In genomic region chr7:75142800-75143199, GRCm38 (mm10) we compare ENCODE assay signal across 19 mouse cellular contexts.
DNase-seq lines count a peak whose midpoint lies in the region; ATAC-seq and TF ChIP-seq lines count a peak whose summit lies in the region.
"Had no signal": no experiment of that assay in that cellular context is flagged by ENCODE, and none has a peak within 500 bp of the region (broad histone marks: within the 10 kb centered on the region; RNA-seq: fewer than 3 reads in every experiment).

No protein-coding gene starts in this region.

- intact Hi-C loops in gastrocnemius, adult 2 months (cut with DNase I): no loop called here

- 41% methylated on average over 2 of the region's 2 CpGs for WGBS in kidney, embryonic 15.5 days
- WGBS in limb, embryonic 10.5 days: 45% methylated on average over 2 of the region's 2 CpGs

- no peak for TF ChIP-seq CTCF in gastrocnemius, adult 2 months (IDR thresholded peaks at IDR 0.05)

- no peaks in the 10 kb centered on the region for H3K36me3 ChIP-seq in kidney, embryonic 15.5 days
- no peaks in the 10 kb centered on the region for H3K36me3 ChIP-seq in limb, embryonic 10.5 days
- no peaks in the 10 kb centered on the region for H3K36me3 ChIP-seq in splenic B cell, adult 2 months (ENCODE audit: control insufficient read depth, insufficient read depth, low read length, poor library complexity, severe bottlenecking)
- H3K36me3 ChIP-seq: embryonic facial prominence, embryonic 13.5 days; hindbrain, embryonic 15.5 days; neural tube, embryonic 12.5 days had no signal

- peaks cover 18% of the 10 kb centered on the region for H3K4me1 ChIP-seq in kidney, embryonic 15.5 days
- H3K4me1 ChIP-seq in limb, embryonic 10.5 days: peaks cover 25% of the 10 kb centered on the region

- no peak overlapping the region; the same call in 1 of the 2 replicates for H3K4me3 ChIP-seq in gastrocnemius, adult 2 months
- H3K4me3 ChIP-seq in kidney, embryonic 15.5 days (replicated peaks): no peak overlapping the region
- no peak overlapping the region for H3K4me3 ChIP-seq in limb, embryonic 10.5 days
- H3K4me3 ChIP-seq: neural tube, embryonic 12.5 days had no signal

- H3K4me2 ChIP-seq in kidney, embryonic 15.5 days: no peak overlapping the region

- no peak overlapping the region for H3K9ac ChIP-seq in kidney, embryonic 15.5 days
- H3K9ac ChIP-seq: liver, embryonic 14.5 days; neural tube, embryonic 12.5 days had no signal

- ATAC-seq in kidney, embryonic 15.5 days (replicated peaks; ENCODE audit: low FRiP score): no peak
- ATAC-seq: lung, postnatal 0 days had no signal

- H3K27ac ChIP-seq in gastrocnemius, adult 2 months: peak overlapping the region; percentile 70
- 0 out of 2 replicates have a peak overlapping the region, but pooled peaks have one; percentile 29 for H3K27ac ChIP-seq in kidney, embryonic 15.5 days
- peak overlapping the region; percentile 72; the same call in 1 of the 2 replicates for H3K27ac ChIP-seq in limb, embryonic 10.5 days
- H3K27ac ChIP-seq: embryonic facial prominence, embryonic 13.5 days; hindbrain, embryonic 15.5 days; liver, embryonic 14.5 days; neural tube, embryonic 12.5 days had no signal

- H3K9me3 ChIP-seq in kidney, embryonic 15.5 days (replicated peaks): no peaks in the 10 kb centered on the region
- no peaks in the 10 kb centered on the region for H3K9me3 ChIP-seq in limb, embryonic 10.5 days (replicated peaks)
- H3K9me3 ChIP-seq: embryonic facial prominence, embryonic 13.5 days; hindbrain, embryonic 15.5 days; neural tube, embryonic 12.5 days had no signal

- DNase-seq in gastrocnemius, adult 2 months: no peak
- DNase-seq in gastrocnemius, adult 18-20 months (ENCODE audit: low spot score): no peak
- no peak for DNase-seq in kidney, postnatal 36 days
- DNase-seq in limb, embryonic 10.5 days (ENCODE audit: low spot score): no peak
- peak; percentile 19 for DNase-seq in splenic B cell, adult 2 months (ENCODE audit: low read depth, low spot score)
- DNase-seq in thymus, postnatal 0 days (ENCODE audit: low spot score): no peak
- DNase-seq in right cerebral cortex, postnatal 4 days: no peak
- DNase-seq: adrenal gland, postnatal 10 days; kidney, adult 2 months; kidney, postnatal 25 days; left cerebral cortex, postnatal 4 days; spleen, adult 18-20 months; thymus, postnatal 25 days had no signal

- no peaks in the 10 kb centered on the region for H3K27me3 ChIP-seq in kidney, embryonic 15.5 days
- peaks cover 14% of the 10 kb centered on the region; the same call in 1 of the 2 replicates for H3K27me3 ChIP-seq in limb, embryonic 10.5 days (ENCODE audit: low read depth, poor library complexity, severe bottlenecking)
- no peaks in the 10 kb centered on the region for H3K27me3 ChIP-seq in splenic B cell, adult 2 months (ENCODE audit: control insufficient read depth, insufficient read depth, low read length, poor library complexity, severe bottlenecking)
